Mouse (Mus musculus): Measurements from ENCODE around the gene Plk5. TPM values are rescaled to one million over a fixed set of nuclear protein-coding genes. Genes with fewer than 3 reads are reported as not detected.

Plk5 gene
- total and polyA plus RNA-seq, 3 experiments = not detected

GRCm38 (mm10) chr10:80355431-80355830 lies 828 bp upstream of the Plk5 start:
- DNase-seq (ENCODE audit: extremely low read depth) = no peak
- Histone ChIP-seq H3K4me3 (replicated peaks in 1 of 3; ENCODE audit: low read depth in 2 of 3, low read length in 2 of 3, poor library complexity in 1 of 3) (no peak overlapping the region), H3K9me3 (replicated peaks; ENCODE audit: low read length) (peaks cover 15% of the 10 kb centered on the region), H3K4me1 (ENCODE audit: control insufficient read depth in 1 of 2, insufficient read depth in 2 of 2) (no peaks in the 10 kb centered on the region), H3K27me3 (replicated peaks) (peaks cover 87% of the 10 kb centered on the region), H3K9ac (ENCODE audit: insufficient read depth, low read depth) (no peak overlapping the region), H3K4me2 (ENCODE audit: insufficient read depth, low read depth, poor library complexity, severe bottlenecking) (no peak overlapping the region), H3K79me2 (replicated peaks; ENCODE audit: control insufficient read depth, extremely low read depth, insufficient read depth, poor library complexity, severe bottlenecking) (no peaks in the 10 kb centered on the region), H3K27ac (ENCODE audit: insufficient read depth, low read depth) (no peak overlapping the region), H3K36me3 (replicated peaks in 1 of 2; ENCODE audit: control insufficient read depth in 1 of 2, insufficient read depth in 1 of 2, low read length in 1 of 2) (no peaks in the 10 kb centered on the region)
- dilution Hi-C loops (cut with MboI; ENCODE audit: extremely low pct_ligation_motif_present, extremely low pct_unique_long_range_greater_than_20kb, low sequenced_read_pairs) (no loop called here), in situ Hi-C loops (cut with MboI; ENCODE audit: low pct_ligation_motif_present, low pct_unique_long_range_greater_than_20kb, low sequenced_read_pairs) (no loop called here)
- TF ChIP-seq ZKSCAN1 (IDR thresholded peaks at IDR 0.05; ENCODE audit: borderline replicate concordance, low read depth, low read length) (no peak), ETS1 (conservative IDR thresholded peaks at IDR 0.05; ENCODE audit: low read depth, low read length) (no peak), GABPA (IDR thresholded peaks at IDR 0.05; ENCODE audit: insufficient replicate concordance, low read depth, low read length) (no peak), CTCF (conservative IDR thresholded peaks at IDR 0.05 in 1 of 2, IDR thresholded peaks at IDR 0.05 in 1 of 2; ENCODE audit: low read depth in 2 of 2, low read length in 2 of 2) (no peak), TBP (conservative IDR thresholded peaks at IDR 0.05; ENCODE audit: low read depth, low read length) (no peak), RCOR1 (conservative IDR thresholded peaks at IDR 0.05; ENCODE audit: low read depth, low read length) (no peak), ZNF384 (IDR thresholded peaks at IDR 0.05; ENCODE audit: low read depth, low read length) (no peak), ELF1 (IDR thresholded peaks at IDR 0.05; ENCODE audit: low read depth, low read length) (no peak), MAFK (IDR thresholded peaks at IDR 0.05; ENCODE audit: insufficient replicate concordance, low read length) (no peak), E2F4 (IDR thresholded peaks at IDR 0.05; ENCODE audit: insufficient replicate concordance, low read depth, low read length) (no peak), TCF12 (IDR thresholded peaks at IDR 0.05; ENCODE audit: low read depth, low read length) (no peak), POLR2A (IDR thresholded peaks at IDR 0.05; ENCODE audit: low read depth, low read length) (no peak), HCFC1 (IDR thresholded peaks at IDR 0.05; ENCODE audit: low read depth, low read length) (no peak), MYC (IDR thresholded peaks at IDR 0.05; ENCODE audit: low read depth, low read length) (no peak), CHD2 (IDR thresholded peaks at IDR 0.05; ENCODE audit: low read length) (no peak), NRF1 (IDR thresholded peaks at IDR 0.05; ENCODE audit: low read depth, low read length) (no peak), UBTF (IDR thresholded peaks at IDR 0.05; ENCODE audit: low read depth, low read length) (no peak), EP300 (IDR thresholded peaks at IDR 0.05; ENCODE audit: low read length) (no peak), MEF2A (IDR thresholded peaks at IDR 0.05; ENCODE audit: borderline replicate concordance, low read depth, low read length) (no peak)

GRCm38 (mm10) chr10:80356737-80357136 lies 478 bp downstream of the Plk5 start:
- H3K9me3 ChIP-seq (replicated peaks; ENCODE audit: low read length) = peaks cover 19% of the 10 kb centered on the region
- no peak overlapping the region for H3K4me3 ChIP-seq (replicated peaks in 1 of 3; ENCODE audit: low read depth in 2 of 3, low read length in 2 of 3, poor library complexity in 1 of 3)
- in situ Hi-C loops (cut with MboI; ENCODE audit: low pct_ligation_motif_present, low pct_unique_long_range_greater_than_20kb, low sequenced_read_pairs) = no loop called here
- H3K9ac ChIP-seq (ENCODE audit: insufficient read depth, low read depth) = no peak overlapping the region
- H3K27ac ChIP-seq (ENCODE audit: insufficient read depth, low read depth) = no peak overlapping the region
- peaks cover 84% of the 10 kb centered on the region for H3K27me3 ChIP-seq (replicated peaks)
- dilution Hi-C loops (cut with MboI; ENCODE audit: extremely low pct_ligation_motif_present, extremely low pct_unique_long_range_greater_than_20kb, low sequenced_read_pairs) = no loop called here
- DNase-seq (ENCODE audit: extremely low read depth) = no peak
- H3K4me1 ChIP-seq (ENCODE audit: control insufficient read depth in 1 of 2, insufficient read depth in 2 of 2) = no peaks in the 10 kb centered on the region
- H3K4me2 ChIP-seq (ENCODE audit: insufficient read depth, low read depth, poor library complexity, severe bottlenecking) = no peak overlapping the region
- no peaks in the 10 kb centered on the region for H3K79me2 ChIP-seq (replicated peaks; ENCODE audit: control insufficient read depth, extremely low read depth, insufficient read depth, poor library complexity, severe bottlenecking)
- TF ChIP-seq ZKSCAN1 (IDR thresholded peaks at IDR 0.05; ENCODE audit: borderline replicate concordance, low read depth, low read length) (no peak), POLR2AphosphoS2 (IDR thresholded peaks at IDR 0.05; ENCODE audit: low read depth, low read length) (no peak), NELFE (IDR thresholded peaks at IDR 0.05; ENCODE audit: low read depth, low read length) (no peak), MYC (IDR thresholded peaks at IDR 0.05; ENCODE audit: low read depth, low read length) (no peak), PAX5 (IDR thresholded peaks at IDR 0.05; ENCODE audit: low read length) (no peak), JUND (conservative IDR thresholded peaks at IDR 0.05; ENCODE audit: low read depth, low read length) (no peak), MAZ (IDR thresholded peaks at IDR 0.05; ENCODE audit: low read depth, low read length) (no peak), RCOR1 (conservative IDR thresholded peaks at IDR 0.05; ENCODE audit: low read depth, low read length) (no peak), HCFC1 (IDR thresholded peaks at IDR 0.05; ENCODE audit: low read depth, low read length) (no peak), RAD21 (IDR thresholded peaks at IDR 0.05; ENCODE audit: low read depth, low read length) (no peak), NRF1 (IDR thresholded peaks at IDR 0.05; ENCODE audit: low read depth, low read length) (no peak), MXI1 (IDR thresholded peaks at IDR 0.05; ENCODE audit: low read depth, low read length) (no peak)
- no peaks in the 10 kb centered on the region for H3K36me3 ChIP-seq (replicated peaks in 1 of 2; ENCODE audit: control insufficient read depth in 1 of 2, insufficient read depth in 1 of 2, low read length in 1 of 2)

Data from CH12.LX (cell line).